Mouse (Mus musculus) ZHBTc4 (cell line): ENCODE measurements at regions not wholly inside any gene's neighbourhood (a gene's known extent, or its start where the extent isn't known, plus 50 kb on each side); places are given as distances from the start of the nearest gene placed in this dataset.
"Not testable (repeated sequence)": the region's sequence is repeated elsewhere in the genome, so short reads cannot be mapped to it uniquely, and the experiment has no call there.

Experiments
- DNase-seq: peaks from one replicate; pipeline ENCODE4 v3.0.0-alpha.2; 2011; ENCODE audit warnings: low read depth, low spot score

DNA sequence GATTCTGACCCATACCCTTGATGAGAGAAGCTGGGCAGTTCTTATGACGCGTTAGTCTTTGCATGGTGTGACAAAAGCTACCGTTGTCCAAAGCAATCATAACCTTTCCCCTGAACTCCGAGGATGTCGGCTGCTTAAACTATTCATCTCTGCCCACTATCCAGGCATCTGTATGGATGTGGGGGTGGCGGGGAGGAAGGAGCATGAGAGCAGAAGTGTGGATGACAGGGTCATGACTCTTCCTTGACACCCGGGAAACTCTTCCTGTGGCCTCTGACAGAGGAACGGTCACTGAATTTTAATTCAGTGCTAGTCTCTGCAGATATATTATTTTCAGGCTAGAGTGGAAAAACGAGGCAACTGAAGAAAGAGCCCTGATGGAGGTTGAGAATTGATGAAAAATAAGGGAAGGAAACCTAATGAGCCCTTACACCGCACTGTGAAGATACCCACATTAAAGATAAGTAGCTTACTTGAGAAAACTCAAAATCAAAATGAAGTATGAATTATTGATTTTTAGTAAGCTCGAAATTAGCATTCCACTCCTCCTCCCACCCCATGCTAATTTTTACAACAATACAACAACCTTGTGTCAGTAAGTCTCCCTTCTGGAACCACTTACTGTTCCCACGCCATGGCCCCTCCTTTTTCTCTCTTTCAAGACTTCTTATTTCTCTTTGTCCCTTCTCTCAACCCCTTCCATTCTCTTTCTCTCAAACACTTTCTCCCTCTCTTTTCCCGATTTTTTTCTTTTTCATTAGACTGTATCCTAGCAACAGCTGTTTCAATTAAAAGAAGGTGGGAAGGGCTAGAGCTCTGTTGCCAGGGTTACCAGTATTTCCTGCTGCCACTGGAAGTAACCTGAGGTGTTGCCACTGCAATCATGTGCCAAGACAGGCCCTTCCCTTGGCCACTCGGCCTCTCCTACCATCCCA lies 206.0 kb upstream of the Gap43 start:
- DNase-seq = no peak

GRCm38 (mm10) chr16:42517321-42517720 lies 176.9 kb upstream of the Gap43 start:
- DNase-seq = no peak

GRCm38 (mm10) chr16:42515929-42516328 lies 175.5 kb upstream of the Gap43 start:
- no peak for DNase-seq

DNA sequence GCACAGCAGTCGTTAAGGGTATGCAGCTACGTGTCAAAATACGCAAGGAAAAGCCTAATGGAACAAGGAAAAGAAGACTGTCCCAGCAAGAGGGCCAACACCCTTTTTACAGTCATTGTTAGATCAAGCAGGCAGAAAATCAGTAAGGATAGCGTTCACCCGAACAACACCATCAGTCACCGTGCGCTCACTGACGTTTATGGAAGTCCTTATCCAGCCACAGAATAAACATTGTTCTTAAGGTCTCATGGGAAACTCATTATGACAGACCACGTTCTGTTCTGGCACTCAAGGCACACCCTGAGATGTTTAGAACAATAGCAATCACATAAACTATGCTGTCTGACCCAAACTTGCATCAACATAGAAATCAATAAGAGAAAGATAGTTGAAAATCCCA lies 164.7 kb upstream of the Gap43 start:
- DNase-seq = no peak

GRCm38 (mm10) chr16:42501713-42502112 lies 161.3 kb upstream of the Gap43 start:
- DNase-seq = no peak

DNA sequence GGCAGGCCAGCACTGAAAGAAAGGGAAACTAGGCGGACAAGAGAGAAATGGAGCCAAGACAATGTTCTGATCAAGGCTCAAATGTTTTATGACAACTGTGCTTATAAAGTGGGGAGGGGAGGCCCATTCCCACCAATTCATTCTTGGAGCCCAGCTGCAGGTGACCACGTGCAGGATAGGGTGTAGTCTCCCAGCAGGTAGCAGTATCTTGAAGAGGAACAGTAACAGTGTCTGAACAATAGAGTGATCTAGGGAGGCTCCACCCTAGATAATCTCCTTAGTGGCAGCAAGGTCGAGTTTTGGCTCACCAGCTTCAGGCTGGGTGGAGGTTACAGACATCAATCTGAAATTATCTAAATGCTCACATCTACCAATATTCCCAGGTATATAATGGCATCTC lies 160.7 kb upstream of the Gap43 start:
- peak; percentile 28 for DNase-seq

- no peak for DNase-seq
Measured at GRCm38 (mm10) chr16:42499514-42499913, 159.1 kb upstream of the Gap43 start.

DNA sequence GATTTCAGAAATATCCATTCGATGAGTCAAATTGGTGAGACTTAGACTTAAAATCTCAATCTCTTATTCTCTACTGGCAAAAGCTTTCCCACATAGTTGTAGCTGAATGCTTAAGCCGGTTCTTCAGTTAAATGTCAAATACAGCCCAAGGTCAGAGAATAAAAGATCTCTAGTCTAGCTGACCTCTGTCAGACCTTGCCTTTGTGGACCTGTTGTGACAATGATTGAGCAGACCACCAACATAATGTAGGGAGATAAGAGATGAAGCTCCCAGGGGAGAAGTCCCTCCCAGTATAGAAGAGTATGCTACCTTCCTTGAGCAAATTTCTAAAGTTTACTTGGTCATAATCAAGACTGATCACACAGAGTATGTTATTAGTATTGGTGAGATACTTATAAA lies 157.9 kb upstream of the Gap43 start:
- peak; percentile 45 for DNase-seq

GRCm38 (mm10) chr16:42493596-42493995 lies 153.1 kb upstream of the Gap43 start:
- DNase-seq = peak; percentile 30

DNA sequence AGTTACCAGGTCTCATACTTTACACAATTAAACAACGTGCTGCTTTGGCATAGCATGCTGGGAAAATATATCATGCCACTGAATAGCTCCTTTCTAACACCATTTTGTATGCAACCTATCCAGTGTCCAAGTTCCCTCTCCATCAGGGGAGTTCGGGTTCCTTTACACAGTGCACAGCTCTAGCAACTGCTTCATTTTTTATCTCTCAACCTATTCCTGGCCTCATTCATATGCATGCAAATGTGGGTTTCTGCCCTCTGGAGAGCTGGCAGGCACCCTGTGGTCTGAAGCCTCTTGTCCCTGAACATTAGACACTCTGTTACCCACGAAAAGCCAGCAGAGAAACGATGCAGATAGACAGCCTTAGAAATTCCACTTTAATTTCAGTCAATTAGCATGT lies 148.3 kb upstream of the Gap43 start:
- no peak for DNase-seq

DNA sequence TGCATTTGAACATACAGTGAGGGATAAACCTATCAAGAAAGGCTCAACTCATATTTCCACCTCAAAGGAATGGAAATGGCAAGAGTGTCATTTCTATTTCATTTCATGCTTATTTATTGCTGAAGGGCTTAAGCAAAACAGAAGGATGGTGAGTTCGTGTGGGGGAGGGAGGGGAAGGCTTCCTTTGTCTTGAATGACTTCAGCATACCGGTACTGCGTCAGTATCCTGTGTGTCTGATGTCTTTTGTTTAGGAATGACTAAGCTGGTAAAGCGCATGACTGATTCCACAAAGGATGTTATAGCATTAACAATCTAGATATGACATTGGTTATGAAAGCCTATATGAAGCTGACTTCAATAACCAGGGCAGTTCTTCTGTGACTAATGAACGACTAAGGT lies 139.5 kb upstream of the Gap43 start:
- DNase-seq = no peak

- DNase-seq = no peak
Measured at GRCm38 (mm10) chr16:42466976-42467375, 126.5 kb upstream of the Gap43 start.

GRCm38 (mm10) chr16:42456335-42456984 lies 116.0 kb upstream of the Gap43 start:
- DNase-seq = no peak

DNA sequence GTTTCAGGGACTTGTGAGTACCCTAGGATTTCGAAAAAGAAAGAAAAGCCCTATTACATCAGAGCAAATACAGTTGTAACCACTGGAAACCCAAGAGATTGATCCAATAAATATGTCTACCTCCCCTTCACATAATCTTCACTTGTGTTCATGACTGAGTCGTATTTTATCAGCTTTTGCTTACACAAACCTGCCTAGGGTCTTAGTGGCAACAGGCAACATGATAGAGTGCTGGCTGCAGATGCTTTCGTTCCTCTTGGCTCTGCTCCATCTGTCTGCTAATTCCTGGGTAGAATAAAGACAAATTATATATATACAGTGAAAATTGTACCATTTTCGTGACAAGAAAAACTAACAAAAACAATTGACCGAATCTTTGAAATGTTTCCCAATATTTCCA lies 112.9 kb upstream of the Gap43 start:
- no peak for DNase-seq

- no peak for DNase-seq
Measured at GRCm38 (mm10) chr16:42449840-42450444, 109.5 kb upstream of the Gap43 start.

GRCm38 (mm10) chr16:42444863-42445423 lies 104.5 kb upstream of the Gap43 start:
- peak; percentile 13 for DNase-seq

DNA sequence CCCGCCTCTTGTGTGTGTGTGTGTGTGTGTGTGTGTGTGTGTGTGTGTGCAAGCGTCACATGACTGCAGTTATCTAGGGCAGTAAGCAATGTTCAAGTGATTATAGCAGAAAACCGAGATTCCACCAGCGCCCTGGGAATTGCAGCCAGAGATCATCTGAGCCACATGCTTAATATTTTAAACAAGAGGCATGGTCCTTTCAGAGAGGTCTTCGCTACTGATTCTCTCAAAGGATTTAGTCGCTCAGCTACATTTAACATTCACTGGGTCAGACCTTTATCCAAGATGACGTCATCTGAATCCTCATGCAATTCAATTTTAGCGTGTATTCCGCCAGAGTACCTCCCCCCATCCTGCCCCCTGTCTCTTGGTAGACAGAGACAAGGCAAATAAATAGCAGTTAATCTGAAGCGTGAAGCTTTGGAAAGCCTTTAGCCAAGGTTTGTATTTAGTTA lies 104.0 kb upstream of the Gap43 start:
- DNase-seq = no peak

- DNase-seq = peak; percentile 8
Measured at GRCm38 (mm10) chr16:42440822-42441221, 100.4 kb upstream of the Gap43 start.

- DNase-seq = no peak
Measured at GRCm38 (mm10) chr16:42431529-42431928, 91.1 kb upstream of the Gap43 start.

- DNase-seq = no peak
Measured at GRCm38 (mm10) chr16:42416673-42417072, 76.2 kb upstream of the Gap43 start.

- not testable (repeated sequence) for DNase-seq
Measured at GRCm38 (mm10) chr16:42412031-42412430, 71.6 kb upstream of the Gap43 start.

GRCm38 (mm10) chr16:42396596-42396995 lies 56.1 kb upstream of the Gap43 start:
- DNase-seq = no peak
